Mouse (Mus musculus): ENCODE measurements at regions not wholly inside any gene's neighbourhood (a gene's known extent, or its start where the extent isn't known, plus 50 kb on each side); places are given as distances from the start of the nearest gene placed in this dataset.
A peak's percentile ranks its signal among the peaks of the same experiment; 100 is the strongest.

DNA sequence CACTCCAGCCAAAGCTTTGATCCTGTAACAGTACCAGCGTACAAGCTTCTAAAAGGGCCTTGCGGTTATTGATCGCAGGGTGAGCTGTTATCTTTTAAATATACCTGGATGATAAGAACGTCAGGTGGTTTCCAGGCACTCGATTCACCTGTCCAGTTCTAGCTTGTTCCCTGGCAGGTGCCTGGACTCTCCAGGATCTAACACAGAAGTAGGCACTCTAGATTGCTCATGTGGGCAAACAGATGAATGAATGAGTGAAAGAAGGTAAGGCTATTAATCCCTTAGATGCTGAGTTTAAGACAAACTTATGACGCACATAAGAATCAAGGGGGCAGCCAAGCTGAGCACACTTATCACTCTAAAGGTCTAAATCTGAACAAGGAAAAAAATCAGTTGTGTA is 190.3 kb upstream of the Klf14 start:
- WGBS, result 94% methylated on average over 6 of the region's 6 CpGs
- Histone ChIP-seq H3K4me1 (peaks cover 9% of the 10 kb centered on the region), H3K4me3 (no peak overlapping the region), H3K27me3 (ENCODE audit: poor library complexity, severe bottlenecking) (peaks cover 3% of the 10 kb centered on the region; the same call in 1 of the 2 replicates), H3K9me3 (no peaks in the 10 kb centered on the region), H3K27ac (no peak overlapping the region), H3K36me3 (replicated peaks) (no peaks in the 10 kb centered on the region)
- DNase-seq (ENCODE audit: extremely low spot score, low spot score), result no peak

DNA sequence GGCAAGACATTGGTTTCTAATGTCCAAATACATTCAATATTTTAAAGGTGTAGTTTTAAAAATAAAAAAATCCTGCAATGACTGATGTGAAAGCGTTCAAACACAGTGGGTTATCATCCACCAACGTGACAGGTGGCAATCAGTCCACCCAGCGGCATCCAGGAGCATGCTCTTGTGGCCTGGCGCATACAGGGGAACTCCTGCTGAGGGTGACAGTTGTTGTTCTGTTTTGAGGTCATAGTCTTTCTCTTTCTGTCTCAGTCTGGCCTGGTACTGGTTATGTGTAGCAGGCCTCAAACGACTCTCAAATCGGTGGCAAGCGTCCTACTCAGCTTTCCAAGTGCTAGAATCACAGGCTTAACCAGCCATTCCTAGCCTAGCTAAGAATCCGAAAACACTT is 191.5 kb upstream of the Klf14 start:
- Histone ChIP-seq H3K27ac (no peak overlapping the region), H3K27me3 (ENCODE audit: poor library complexity, severe bottlenecking) (peaks cover 3% of the 10 kb centered on the region; the same call in 1 of the 2 replicates), H3K4me1 (peaks cover 8% of the 10 kb centered on the region), H3K4me3 (no peak overlapping the region), H3K36me3 (replicated peaks) (no peaks in the 10 kb centered on the region), H3K9me3 (no peaks in the 10 kb centered on the region)
- 93% methylated on average over 8 of the region's 8 CpGs for WGBS
- DNase-seq (ENCODE audit: extremely low spot score, low spot score), result no peak

DNA sequence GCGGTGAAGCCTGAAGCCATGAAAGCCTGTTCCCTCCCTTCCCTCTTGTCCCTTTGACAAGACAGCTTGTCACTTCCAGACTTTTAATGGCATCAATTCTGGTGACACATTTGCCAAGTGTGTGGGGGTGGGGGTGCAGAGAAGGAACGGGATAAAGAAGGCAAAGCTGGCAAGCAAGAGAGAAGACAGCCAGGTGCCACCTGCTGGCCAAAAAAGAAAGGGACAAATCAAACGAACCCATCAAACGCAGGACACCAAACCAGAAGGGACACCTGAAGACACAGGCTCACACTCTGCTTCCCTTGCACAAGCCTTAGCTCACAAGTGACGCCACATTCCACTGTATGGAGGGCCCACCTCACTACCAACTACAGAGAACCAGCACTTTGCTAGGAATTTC is 197.0 kb upstream of the Klf14 start:
- Histone ChIP-seq H3K4me1 (peaks cover 16% of the 10 kb centered on the region), H3K27me3 (ENCODE audit: poor library complexity, severe bottlenecking) (no peaks in the 10 kb centered on the region), H3K4me3 (no peak overlapping the region), H3K36me3 (replicated peaks) (no peaks in the 10 kb centered on the region), H3K27ac (no peak overlapping the region), H3K9me3 (no peaks in the 10 kb centered on the region)
- WGBS, result 35% methylated on average over 5 of the region's 5 CpGs
- peak; percentile 37 for DNase-seq (ENCODE audit: extremely low spot score, low spot score)

DNA sequence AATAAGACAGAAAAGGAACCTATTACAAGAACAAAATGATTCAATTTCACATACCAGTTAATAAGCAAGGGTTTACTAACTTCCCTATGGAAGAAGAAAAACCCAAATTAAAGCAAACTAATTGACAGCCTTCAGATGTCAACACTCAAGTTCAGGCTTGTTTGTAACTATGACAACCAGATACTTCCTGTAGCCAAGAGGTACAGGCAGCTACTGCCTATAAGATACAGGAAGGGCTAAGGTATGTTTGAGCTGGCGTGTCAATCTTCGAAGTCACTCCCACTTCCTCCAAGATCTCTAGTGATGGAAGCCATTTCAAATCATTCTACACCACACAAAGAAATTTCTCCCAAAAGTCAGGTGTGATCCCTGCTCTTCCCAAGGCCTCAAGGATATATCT is 198.1 kb upstream of the Klf14 start:
- Histone ChIP-seq H3K27ac (no peak overlapping the region), H3K4me3 (no peak overlapping the region), H3K4me1 (peaks cover 27% of the 10 kb centered on the region), H3K27me3 (ENCODE audit: poor library complexity, severe bottlenecking) (no peaks in the 10 kb centered on the region), H3K9me3 (no peaks in the 10 kb centered on the region), H3K36me3 (replicated peaks) (no peaks in the 10 kb centered on the region)
- WGBS, result 92% methylated on average over 2 of the region's 2 CpGs
- no peak for DNase-seq (ENCODE audit: extremely low spot score, low spot score)

DNA sequence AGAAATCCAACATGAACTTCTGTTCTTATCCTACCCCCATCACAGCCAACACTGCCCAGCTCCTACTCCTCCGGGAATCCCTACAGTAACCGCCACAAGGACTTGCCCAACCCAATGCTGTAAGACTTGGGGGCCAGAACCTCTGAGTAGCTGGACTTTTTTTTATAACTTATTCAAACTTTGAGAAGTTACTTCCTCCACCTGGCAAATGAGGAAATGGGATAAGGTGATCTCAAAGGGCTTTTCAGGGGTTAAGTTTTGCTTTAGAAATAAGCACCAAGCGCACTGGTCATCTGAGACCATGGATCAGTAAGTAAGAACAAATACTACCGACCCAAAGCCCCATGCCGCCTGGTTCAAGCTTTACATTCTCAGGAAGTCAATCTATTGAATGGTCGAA is 198.6 kb upstream of the Klf14 start:
- WGBS, result 87% methylated on average over 6 of the region's 6 CpGs

DNA sequence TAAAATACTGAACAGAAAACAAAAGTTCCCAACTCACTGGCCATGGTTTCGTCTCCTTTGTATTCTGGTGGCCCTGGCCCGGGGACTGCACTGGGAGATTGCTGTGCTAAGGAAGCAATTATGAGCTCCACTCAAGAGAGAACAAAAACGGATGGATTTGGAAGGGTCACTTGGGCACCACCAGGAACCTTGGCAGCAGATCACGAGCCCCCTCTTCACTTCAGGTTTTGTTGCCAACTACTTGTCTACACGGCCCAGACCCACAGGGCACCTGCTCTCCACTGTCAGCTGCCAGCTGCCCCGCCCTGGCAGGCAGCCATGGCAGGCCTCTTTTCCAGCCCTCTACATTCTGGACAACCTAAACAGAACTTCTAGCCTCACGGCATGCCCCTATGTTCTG is 199.8 kb upstream of the Klf14 start:
- WGBS, result 76% methylated on average over 7 of the region's 7 CpGs
- H3K27ac ChIP-seq, result no peak overlapping the region
- H3K36me3 ChIP-seq (replicated peaks), result no peaks in the 10 kb centered on the region

More for the DNA sequence above, 198.6 kb upstream of the Klf14 start:
- Histone ChIP-seq H3K4me1 (peaks cover 27% of the 10 kb centered on the region), H3K27ac (no peak overlapping the region), H3K4me3 (no peak overlapping the region), H3K27me3 (ENCODE audit: poor library complexity, severe bottlenecking) (no peaks in the 10 kb centered on the region), H3K9me3 (no peaks in the 10 kb centered on the region), H3K36me3 (replicated peaks) (no peaks in the 10 kb centered on the region)
- DNase-seq (ENCODE audit: extremely low spot score, low spot score), result no peak

DNA sequence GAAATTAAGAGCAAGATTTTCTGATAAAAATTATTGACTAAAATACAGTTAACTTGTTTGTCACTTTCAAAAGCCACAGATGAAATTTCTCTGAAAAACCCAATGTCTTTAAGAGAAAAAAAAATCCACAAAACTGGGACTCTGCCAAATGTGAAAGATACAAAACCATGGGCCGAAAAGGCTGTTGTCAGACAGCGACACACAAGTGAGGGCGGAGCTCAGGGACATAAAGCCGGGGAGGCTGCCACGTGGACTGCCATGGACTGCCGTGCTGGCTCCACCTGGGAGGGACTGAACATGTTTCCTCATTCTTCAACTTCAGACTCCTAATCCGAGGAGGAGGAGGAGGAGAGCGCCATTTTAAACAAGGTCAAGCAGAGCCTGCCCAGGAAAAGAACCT is 200.4 kb upstream of the Klf14 start:
- Histone ChIP-seq H3K9me3 (no peaks in the 10 kb centered on the region), H3K36me3 (replicated peaks) (no peaks in the 10 kb centered on the region), H3K27ac (0 out of 2 replicates have a peak overlapping the region, but pooled peaks have one; percentile 40), H3K4me3 (no peak overlapping the region), H3K27me3 (ENCODE audit: poor library complexity, severe bottlenecking) (no peaks in the 10 kb centered on the region), H3K4me1 (peaks cover 27% of the 10 kb centered on the region)
- 70% methylated on average over 8 of the region's 8 CpGs for WGBS
- DNase-seq (ENCODE audit: extremely low spot score, low spot score), result no peak

More for the DNA sequence above, 199.8 kb upstream of the Klf14 start:
- Histone ChIP-seq H3K4me1 (peaks cover 27% of the 10 kb centered on the region), H3K9me3 (no peaks in the 10 kb centered on the region), H3K4me3 (no peak overlapping the region), H3K27me3 (ENCODE audit: poor library complexity, severe bottlenecking) (no peaks in the 10 kb centered on the region)
- no peak for DNase-seq (ENCODE audit: extremely low spot score, low spot score)

DNA sequence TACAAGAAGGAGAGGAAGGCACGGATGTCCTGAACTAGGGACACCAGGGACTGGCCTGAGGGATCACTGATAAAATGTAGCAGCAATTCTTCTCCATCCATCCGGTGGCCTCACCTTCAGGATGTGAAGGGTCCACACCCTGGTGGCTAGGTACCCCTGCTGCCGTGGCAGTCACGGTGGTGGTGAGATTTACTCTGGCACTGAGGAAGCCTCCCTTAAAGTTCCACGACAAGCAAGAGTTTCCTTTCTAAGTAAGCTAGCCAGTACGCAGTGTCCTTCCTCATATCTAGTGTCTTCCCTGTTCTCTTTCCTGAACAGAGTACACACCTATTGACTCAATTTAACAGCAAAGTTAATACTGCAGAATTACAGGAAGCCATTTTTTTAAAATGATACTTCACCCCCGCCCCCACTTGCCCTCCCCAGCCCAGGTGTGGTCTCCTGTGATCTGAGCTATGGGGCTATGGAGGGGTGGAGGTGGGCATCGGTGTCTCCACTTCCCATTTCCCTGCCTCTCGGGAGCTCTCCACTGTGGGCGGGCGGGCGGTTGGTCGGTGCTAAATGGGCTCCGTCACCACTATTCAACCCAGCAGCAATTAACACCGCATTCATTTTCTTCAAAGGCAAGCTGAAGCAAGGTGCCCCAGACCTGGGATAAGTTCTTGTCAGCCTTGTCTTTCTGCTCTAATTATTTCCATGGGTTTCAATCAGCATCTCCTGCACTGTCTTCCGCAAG is 201.2 kb upstream of the Klf14 start:
- Histone ChIP-seq H3K9me3 (no peaks in the 10 kb centered on the region), H3K4me1 (peaks cover 27% of the 10 kb centered on the region), H3K36me3 (replicated peaks) (no peaks in the 10 kb centered on the region), H3K4me3 (no peak overlapping the region), H3K27me3 (ENCODE audit: poor library complexity, severe bottlenecking) (no peaks in the 10 kb centered on the region), H3K27ac (no peak overlapping the region)
- WGBS, result 82% methylated on average over 16 of the region's 16 CpGs
- DNase-seq (ENCODE audit: extremely low spot score, low spot score), result no peak

DNA sequence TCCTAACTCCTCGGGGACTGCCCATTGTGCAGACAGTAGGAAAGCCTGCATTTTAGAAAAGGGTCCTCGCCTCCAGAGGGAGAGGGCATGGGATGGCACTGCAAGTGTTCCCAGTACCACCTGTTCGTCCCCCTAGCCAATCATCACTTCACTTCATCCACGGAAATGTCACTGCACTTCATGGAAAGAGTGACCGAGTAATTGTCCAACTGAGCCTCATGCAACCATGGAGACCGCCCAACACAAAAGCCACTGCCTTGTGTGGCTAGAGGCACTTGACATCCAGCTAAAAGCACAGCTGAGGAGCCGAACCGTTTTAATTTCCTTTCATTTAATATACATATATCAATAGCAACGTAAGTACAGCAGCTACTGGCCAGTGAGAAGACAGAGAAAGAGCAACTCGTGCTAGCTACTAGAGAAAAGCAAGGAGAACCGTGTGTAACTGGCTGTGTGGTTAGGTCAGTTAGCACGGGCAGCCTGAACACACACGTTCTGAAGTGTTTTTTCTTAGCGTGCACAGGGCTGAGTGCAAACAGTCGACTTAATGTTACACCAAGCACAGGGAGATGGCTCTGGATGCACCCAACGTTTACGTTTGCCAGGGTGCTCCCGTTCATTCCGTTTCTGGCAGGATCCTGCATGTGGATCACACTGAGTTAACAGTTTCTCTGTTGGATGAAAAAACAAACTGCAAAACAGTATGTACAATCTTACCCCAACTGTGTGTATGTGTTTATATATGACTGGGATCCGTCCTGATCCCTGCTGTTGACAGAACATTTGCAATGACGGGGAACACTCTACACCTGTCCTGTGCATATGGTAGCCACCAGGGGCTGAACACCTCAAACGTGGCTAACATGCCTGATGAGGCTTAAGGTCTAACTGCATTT is 202.8 kb upstream of the Klf14 start:
- H3K27me3 ChIP-seq (ENCODE audit: poor library complexity, severe bottlenecking), result no peaks in the 10 kb centered on the region
- H3K36me3 ChIP-seq (replicated peaks), result no peaks in the 10 kb centered on the region
- peaks cover 30% of the 10 kb centered on the region for H3K4me1 ChIP-seq
- WGBS, result 86% methylated on average over 22 of the region's 22 CpGs
- DNase-seq (ENCODE audit: extremely low spot score, low spot score), result no peak
- no peak overlapping the region for H3K4me3 ChIP-seq
- no peaks in the 10 kb centered on the region for H3K9me3 ChIP-seq
- H3K27ac ChIP-seq, result no peak overlapping the region

DNA sequence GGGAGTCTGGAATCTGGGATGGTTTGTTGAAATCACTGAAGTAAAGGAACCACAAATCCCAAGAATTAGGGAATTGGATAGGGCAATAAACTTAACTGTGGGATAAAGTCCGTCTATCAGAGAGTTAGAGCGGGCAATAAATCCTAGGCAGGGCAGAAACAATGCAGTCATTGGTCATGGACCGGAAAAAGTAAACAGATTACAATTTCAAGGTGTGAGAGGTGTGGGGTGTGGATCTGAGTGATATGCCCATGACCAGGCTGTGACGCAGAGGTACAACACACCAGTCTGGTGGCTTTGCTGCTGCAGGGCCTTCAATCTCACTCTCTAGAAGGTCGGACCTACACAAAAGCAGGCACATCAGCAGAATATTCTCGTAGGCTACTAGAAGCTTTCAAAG is 206.1 kb upstream of the Klf14 start:
- no peak overlapping the region for H3K4me3 ChIP-seq
- no peaks in the 10 kb centered on the region for H3K9me3 ChIP-seq
- no peaks in the 10 kb centered on the region for H3K27me3 ChIP-seq (ENCODE audit: poor library complexity, severe bottlenecking)
- H3K4me1 ChIP-seq, result peaks cover 22% of the 10 kb centered on the region
- H3K36me3 ChIP-seq (replicated peaks), result no peaks in the 10 kb centered on the region
- no peak overlapping the region for H3K27ac ChIP-seq
- DNase-seq (ENCODE audit: extremely low spot score, low spot score), result no peak
- WGBS, result 89% methylated on average over 6 of the region's 6 CpGs

DNA sequence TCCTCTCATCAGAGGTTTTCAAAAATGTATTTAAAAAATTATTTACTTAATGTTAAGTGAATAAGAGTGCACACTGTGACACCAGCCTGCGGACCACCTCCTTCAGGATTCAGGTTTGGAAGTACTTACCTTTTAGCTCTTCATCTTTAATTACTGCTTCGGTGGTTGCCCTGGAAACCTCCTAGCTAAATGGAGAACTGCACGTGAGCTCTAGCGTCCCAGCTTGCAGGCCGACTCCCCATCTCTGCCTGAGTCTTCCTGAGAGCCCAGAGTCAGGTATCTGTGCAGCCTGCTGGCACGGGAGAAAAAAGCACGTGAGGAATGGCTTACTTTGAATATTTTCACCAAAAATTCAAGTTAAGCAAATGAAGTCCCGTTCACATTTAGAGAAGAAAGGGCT is 207.5 kb upstream of the Klf14 start:
- H3K27me3 ChIP-seq (ENCODE audit: poor library complexity, severe bottlenecking), result no peaks in the 10 kb centered on the region
- H3K9me3 ChIP-seq, result no peaks in the 10 kb centered on the region
- no peak overlapping the region for H3K27ac ChIP-seq
- peaks cover 10% of the 10 kb centered on the region for H3K4me1 ChIP-seq
- DNase-seq (ENCODE audit: extremely low spot score, low spot score), result no peak
- no peaks in the 10 kb centered on the region for H3K36me3 ChIP-seq (replicated peaks)
- 70% methylated on average over 8 of the region's 8 CpGs for WGBS
- H3K4me3 ChIP-seq, result no peak overlapping the region

DNA sequence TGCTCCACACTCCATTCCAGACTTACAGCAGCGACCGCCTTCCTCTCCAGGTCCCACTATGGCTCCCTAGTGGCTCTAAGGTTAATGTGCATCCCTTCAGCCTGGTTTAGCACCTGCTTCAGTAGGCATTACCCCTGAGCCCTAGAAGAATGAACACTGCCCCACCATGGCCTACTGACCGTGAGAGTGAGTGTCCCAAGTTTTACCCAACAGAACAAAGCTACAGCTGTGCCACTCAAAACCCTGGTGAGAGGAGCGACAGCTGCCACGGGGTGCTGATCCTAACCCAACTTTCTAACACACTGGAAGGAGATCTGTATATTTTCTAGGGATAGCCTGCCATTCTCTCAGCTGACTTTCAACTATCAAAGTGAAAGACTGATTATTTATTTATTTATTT is 208.9 kb upstream of the Klf14 start:
- no peak overlapping the region for H3K27ac ChIP-seq
- WGBS, result 91% methylated on average over 5 of the region's 5 CpGs
- peaks cover 3% of the 10 kb centered on the region; the same call in 1 of the 2 replicates for H3K4me1 ChIP-seq
- no peaks in the 10 kb centered on the region for H3K27me3 ChIP-seq (ENCODE audit: poor library complexity, severe bottlenecking)
- no peak overlapping the region for H3K4me3 ChIP-seq
- no peak for DNase-seq (ENCODE audit: extremely low spot score, low spot score)
- no peaks in the 10 kb centered on the region for H3K9me3 ChIP-seq
- H3K36me3 ChIP-seq (replicated peaks), result no peaks in the 10 kb centered on the region

DNA sequence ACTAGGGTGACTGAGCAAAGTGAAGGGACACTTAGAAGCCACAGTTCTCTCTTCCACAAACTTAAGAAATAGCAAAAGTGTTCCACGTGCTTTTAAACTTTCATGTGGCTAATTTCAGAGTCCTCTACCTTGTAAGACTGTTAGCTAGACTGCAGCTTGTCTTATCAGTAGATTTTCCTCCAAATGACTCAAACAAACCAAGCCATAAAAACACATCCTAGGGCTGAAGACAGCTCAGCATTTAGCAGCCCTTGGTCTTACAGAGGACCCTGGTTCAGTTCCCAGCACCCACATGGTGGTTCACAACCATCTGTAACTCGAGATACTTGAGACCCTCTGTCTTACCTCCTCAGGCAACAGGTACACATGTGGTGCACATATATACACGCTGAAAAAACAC is 209.9 kb upstream of the Klf14 start:
- Histone ChIP-seq H3K9me3 (no peaks in the 10 kb centered on the region), H3K27me3 (ENCODE audit: poor library complexity, severe bottlenecking) (no peaks in the 10 kb centered on the region)

More for the DNA sequence above, 209.9 kb upstream of the Klf14 start:
- 79% methylated on average over 3 of the region's 3 CpGs for WGBS
- Histone ChIP-seq H3K4me1 (peaks cover 3% of the 10 kb centered on the region; the same call in 1 of the 2 replicates), H3K4me3 (no peak overlapping the region), H3K36me3 (replicated peaks) (no peaks in the 10 kb centered on the region), H3K27ac (no peak overlapping the region)
- no peak for DNase-seq (ENCODE audit: extremely low spot score, low spot score)

Measured in forebrain, embryonic 10.5 days (tissue).